Mouse (Mus musculus) heart, adult 18-20 months (tissue): ENCODE results near the gene Gclm. TPM values are rescaled to one million over a fixed set of nuclear protein-coding genes. Genes with fewer than 3 reads are reported as not detected.

ENCODE experiments used
- DNase-seq, 2 experiments: peaks; one replicate each; pipeline ENCODE4 v3.0.0; 2021 to 2022; ENCODE audit warnings: mixed read lengths in 1 of 2
- microRNA-seq, 2 experiments: library from miRNA; unstranded; fragments of <30 nt; microRNA quantifications; one replicate each; pipeline ENCODE4 v1.2.0; 2022
- total RNA-seq, 2 experiments: library from RNA; stranded (reverse); gene quantifications; 2 replicates each; pipeline ENCODE4 v1.2.3; 2021

Gene Gclm
- total RNA-seq, 2 experiments from 2014 or later = 42.4 to 72.6 TPM

GRCm38 (mm10) chr3:122293223-122293953 lies 48.0 kb downstream of the Gclm start:
- peak in 1 of 2 experiments; percentile 92 for DNase-seq

- DNase-seq = peak; percentile 95
Measured at GRCm38 (mm10) chr3:122293954-122294850, 48.8 kb downstream of the Gclm start, which contains the start of gene Bcar3. Gene Bcar3 (plus strand): TSS chr3:122294136.

DNA sequence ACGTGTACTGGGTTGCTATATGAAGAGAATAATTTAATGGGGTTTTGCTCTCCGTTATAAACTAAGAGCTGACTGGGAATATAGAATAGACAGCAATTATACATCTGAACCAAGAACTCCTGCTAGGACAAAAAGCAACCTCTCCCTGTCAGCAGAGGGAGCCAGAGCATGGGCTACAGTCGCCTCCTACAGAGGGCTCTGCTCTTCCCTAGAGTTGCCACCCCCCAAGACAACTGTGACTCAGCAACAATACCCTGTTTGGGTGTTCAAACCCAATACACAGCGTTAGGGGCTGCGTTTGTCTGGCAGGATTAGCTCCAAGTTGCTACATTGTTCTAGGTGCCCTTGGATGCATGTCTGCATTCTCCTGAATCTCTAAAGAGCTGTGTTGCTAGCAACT lies 50.2 kb downstream of the Gclm start:
- DNase-seq = peak; percentile 64

DNA sequence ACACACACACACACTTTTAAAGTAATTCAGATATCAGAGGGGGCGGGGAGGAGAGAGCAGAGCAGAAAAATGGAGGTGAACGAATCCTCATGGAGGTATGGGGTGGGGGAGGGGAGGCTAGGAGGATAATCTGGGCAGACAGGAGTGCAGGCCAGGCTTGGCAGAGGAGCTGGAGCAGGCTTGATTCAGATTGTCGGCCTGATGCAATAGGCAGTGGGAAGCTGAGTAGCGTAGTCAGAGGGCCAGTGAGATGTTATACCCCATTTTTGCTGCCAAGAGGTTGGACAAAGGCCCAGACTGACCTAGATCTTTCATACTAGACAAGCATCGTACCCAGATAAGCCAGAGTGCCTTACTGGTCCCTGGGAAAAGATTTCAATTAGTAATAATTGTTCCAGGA lies 51.6 kb downstream of the Gclm start:
- peak; percentile 28 to 43 for DNase-seq

GRCm38 (mm10) chr3:122300983-122301919 lies 55.9 kb downstream of the Gclm start:
- DNase-seq = peak; percentile 42 to 73

DNA sequence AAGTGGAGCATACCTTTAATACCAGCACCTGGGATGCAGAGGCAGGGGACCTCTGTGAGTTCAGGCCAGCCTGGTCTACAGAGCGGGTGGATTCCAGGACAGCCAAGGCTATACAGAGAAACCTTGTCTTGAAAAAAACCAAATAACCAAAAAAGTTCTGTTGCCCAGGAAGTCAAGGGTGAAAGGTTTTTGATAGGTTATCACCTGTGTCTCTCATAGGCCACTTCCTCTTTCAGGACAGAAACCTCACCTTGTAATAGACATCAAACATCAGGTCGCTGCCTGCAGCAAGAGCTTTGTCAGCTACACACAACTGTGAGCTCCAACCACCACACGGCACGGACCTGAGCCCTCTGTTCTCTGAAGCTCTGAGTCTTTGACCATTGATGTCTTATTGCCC lies 59.2 kb downstream of the Gclm start:
- no peak for DNase-seq

GRCm38 (mm10) chr3:122307894-122308671 lies 62.7 kb downstream of the Gclm start:
- no peak for DNase-seq

GRCm38 (mm10) chr3:122308981-122309380 lies 63.6 kb downstream of the Gclm start:
- no peak for DNase-seq

DNA sequence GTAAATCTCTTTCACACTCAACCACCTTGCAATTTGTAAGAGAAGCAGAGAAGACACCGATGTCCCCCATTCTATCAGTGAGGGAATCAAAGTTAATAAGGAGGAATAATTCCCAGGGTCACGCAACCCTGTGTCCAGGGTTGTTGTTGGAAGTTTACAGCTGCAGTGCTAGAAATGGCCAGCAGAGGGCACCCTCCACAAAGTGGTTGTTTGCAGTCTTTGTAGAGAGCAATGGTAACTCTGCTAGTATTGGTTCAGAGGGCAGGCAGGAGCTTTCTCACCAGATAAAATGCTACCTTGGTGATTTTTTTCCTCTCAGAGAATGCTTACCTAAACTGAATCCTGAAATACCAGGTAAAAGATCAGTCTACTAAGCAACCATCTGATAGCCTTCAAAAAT lies 66.7 kb downstream of the Gclm start:
- DNase-seq = peak; percentile 74 to 96

DNA sequence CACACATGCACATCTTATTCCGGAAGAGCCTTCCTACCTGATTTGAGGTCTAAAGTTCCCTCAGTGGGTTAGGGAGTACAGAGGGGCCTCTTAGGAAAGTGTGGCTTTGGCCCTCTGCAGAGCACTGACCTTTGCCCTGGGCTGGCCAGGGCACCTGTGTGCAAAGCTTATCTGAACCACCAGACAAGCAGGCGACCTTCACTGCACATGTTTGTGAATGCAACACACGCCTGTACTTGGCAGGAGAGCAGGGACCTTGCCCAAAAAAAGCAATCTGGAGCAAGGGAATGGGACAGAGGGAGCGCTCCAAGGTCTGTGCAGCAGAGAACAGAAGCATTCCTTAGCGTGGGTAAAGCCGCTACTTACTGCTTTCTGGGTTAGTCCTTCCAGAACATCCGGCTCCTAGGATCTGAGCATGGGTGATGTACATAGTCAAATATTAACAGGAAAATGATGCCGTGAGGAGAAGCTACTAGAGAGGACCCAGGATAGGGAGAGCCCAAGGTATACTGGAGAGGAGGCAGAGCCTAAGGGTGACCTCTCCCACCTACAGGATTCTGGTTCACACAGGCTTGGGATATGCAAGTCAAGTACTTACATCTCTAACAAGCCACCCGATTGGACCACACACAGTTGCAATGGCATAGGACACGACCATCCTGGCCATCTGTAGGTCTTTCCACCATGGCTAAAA lies 67.7 kb downstream of the Gclm start:
- peak; percentile 30 to 54 for DNase-seq

DNA sequence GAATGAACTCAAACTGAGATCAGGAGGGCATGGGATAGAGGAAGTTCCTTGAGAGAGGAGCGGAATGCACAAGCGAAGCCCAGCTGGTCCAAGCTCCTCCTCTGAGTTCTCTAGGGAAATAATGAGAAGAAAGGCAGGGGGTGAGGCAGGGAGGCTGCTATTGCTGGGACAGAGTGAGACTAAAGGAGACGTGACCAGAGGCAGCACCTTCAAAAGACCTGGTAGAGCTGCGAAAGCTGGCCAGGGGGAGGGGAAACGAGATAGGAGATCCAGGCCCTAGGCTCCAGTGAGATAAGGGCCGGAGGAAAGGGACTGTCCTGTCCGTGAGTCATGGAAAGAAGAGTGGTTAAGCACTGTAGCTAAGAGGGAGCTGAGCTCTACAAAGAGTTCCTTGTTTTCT lies 68.6 kb downstream of the Gclm start:
- DNase-seq = no peak

GRCm38 (mm10) chr3:122316621-122317020 lies 71.3 kb downstream of the Gclm start:
- DNase-seq = no peak

- no peak for DNase-seq
Measured at GRCm38 (mm10) chr3:122317339-122317738, 72.0 kb downstream of the Gclm start.

Small RNA genes lying within 50 kb of the gene (microRNA-seq; reads per million reads assigned to microRNA genes)
- gene Gm22903 (0 reads per million in 2 experiments), gene Mir760 (15.4 to 15.6 reads per million in 2 experiments)

Other genes with a start within 250 kb of the Gclm start
- 1 to 10 TPM; 1.7 to 2.1 TPM for gene Abca4, start 201.1 kb upstream of the Gclm start, total RNA-seq
- 10 to 100 TPM; 25.3 to 30.1 TPM for gene Dnttip2, start 28.8 kb downstream of the Gclm start, total RNA-seq
- 1 to 10 TPM; 7.0 to 9.5 TPM for gene Bcar3, start 48.6 kb downstream of the Gclm start, total RNA-seq